Mouse (Mus musculus): ENCODE data around the gene E2f6.

DNA sequence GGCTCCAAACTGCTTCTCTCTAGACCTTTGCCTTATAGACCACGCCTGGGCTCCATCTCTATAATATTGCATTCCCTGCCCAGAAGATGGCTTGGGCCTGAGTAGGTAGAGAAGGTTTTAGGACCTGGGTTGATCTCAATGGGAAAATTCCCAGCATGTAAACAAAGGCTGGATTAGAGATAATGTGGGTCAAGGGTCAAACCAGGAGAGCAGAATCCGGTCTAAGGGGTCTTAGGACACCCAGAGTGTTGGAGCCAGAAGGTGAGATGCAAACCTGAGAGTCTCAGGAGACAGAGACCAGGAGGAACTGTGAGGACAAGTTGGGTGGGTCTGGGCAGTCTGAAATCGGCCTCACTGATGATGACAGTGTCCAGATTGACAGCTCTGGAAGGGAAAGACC, 65.9 kb downstream of the E2f6 start:
- TF ChIP-seq CTCF (IDR thresholded peaks at IDR 0.05; ENCODE audit: low read depth) = no peak
- no peak for TF ChIP-seq EP300 (IDR thresholded peaks at IDR 0.05; ENCODE audit: low read depth)

Data from heart, postnatal 0 days (tissue).